Mouse (Mus musculus) megakaryocyte, embryonic 14.5 days (primary cell): ENCODE measurements around the gene Yipf6.

ENCODE experiments used
- FLI1 ChIP-seq: IDR thresholded peaks from 2 replicates; pipeline ENCODE4 v1.6.1; 2012; ENCODE audit warnings: low read length, inconsistent platforms, mixed read lengths
- GATA1 ChIP-seq: IDR thresholded peaks from 3 replicates; pipeline ENCODE4 v1.6.1; 2012; ENCODE audit warnings: mixed read lengths, low read length, inconsistent platforms, borderline replicate concordance

GRCm38 (mm10) chrX:98890406-98891116 lies 45.6 kb upstream of the Yipf6 start, which contains the start of gene Ophn1:
- no peak for TF ChIP-seq GATA1
- no peak for TF ChIP-seq FLI1
